Mouse (Mus musculus) liver, embryonic 12.5 days (tissue): Measurements from ENCODE around the gene Camta1. TPM values are rescaled to one million over a fixed set of nuclear protein-coding genes. Genes with fewer than 3 reads are reported as not detected.

Experiments
- ATAC-seq: fragments of 200-750 bp; cut with Nextera tagmentation; 2 replicates; pipeline ENCODE4 v1.8.0; 2017; ENCODE audit warnings: moderate number of reproducible peaks, mild to moderate bottlenecking, moderate library complexity
- H3K27ac ChIP-seq: fragments of 300-500 bp; sonication (generic); 2 replicates; pipeline ENCODE4 v1.5.1; 2016; ENCODE audit warnings: mild to moderate bottlenecking
- H3K27me3 ChIP-seq: fragments of 300-500 bp; sonication (generic); replicated peaks from 2 replicates; pipeline ENCODE4 v1.6.1; 2016; ENCODE audit warnings: mild to moderate bottlenecking, moderate library complexity
- H3K36me3 ChIP-seq: fragments of 300-500 bp; sonication (generic); 2 replicates; pipeline ENCODE4 v1.6.1; 2016; ENCODE audit warnings: mild to moderate bottlenecking, moderate library complexity
- H3K4me1 ChIP-seq: fragments of 300-500 bp; sonication (generic); 2 replicates; pipeline ENCODE4 v1.6.1; 2016
- H3K4me2 ChIP-seq: fragments of 300-500 bp; sonication (generic); 2 replicates; pipeline ENCODE4 v1.6.1; 2016; ENCODE audit warnings: mild to moderate bottlenecking, moderate library complexity
- H3K4me3 ChIP-seq: fragments of 300-500 bp; sonication (generic); 2 replicates; pipeline ENCODE4 v1.5.1; 2016; ENCODE audit warnings: mild to moderate bottlenecking, moderate library complexity
- H3K9ac ChIP-seq: fragments of 300-500 bp; sonication (generic); 2 replicates; pipeline ENCODE4 v1.6.1; 2016; ENCODE audit warnings: mild to moderate bottlenecking, moderate library complexity
- H3K9me3 ChIP-seq: fragments of 300-500 bp; sonication (generic); replicated peaks from 2 replicates; pipeline ENCODE4 v1.6.1; 2016; ENCODE audit warnings: mild to moderate bottlenecking, moderate library complexity
- WGBS: fragments of 180-500 bp; shearing (Covaris S2); methylation state at CpG from one replicate; pipeline ENCODE4 v1.1.7; 2016; ENCODE audit not compliant: insufficient replicate concordance; 5-methylcytosine and 5-hydroxymethylcytosine counted together
- polyA plus RNA-seq: library from polyadenylated mRNA; unstranded; fragments of >200 nt; fragmentation: Nextera tagmentation; extraction: Ambion mirVana; gene quantifications from 2 replicates; pipeline ENCODE4 v1.2.1, GENCODE M21; 2016

The Camta1 gene
- polyA plus RNA-seq, 1 experiment from 2014 or later = 49.6 TPM

DNA sequence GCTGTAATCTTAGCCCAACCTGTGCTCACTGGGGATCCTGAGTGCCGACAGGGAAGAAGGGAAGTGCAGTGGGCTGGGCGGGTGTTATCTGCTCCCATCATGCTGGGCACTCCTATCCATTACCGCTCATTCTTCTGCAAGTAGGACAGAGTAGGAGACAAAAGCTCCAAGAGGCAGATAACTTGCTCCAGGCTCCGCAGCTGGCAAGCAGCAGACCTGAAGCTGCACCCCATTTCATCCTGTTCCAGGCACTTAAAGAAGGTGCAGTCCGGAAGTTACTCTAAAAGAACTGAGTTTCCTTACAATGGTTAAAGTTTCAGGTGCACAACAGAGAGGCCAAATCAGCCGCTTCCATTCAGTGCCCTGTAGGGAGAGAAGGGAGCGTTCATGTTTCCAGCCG lies 750.5 kb downstream of the Camta1 start:
- H3K4me3 ChIP-seq = no peak overlapping the region
- ATAC-seq = no peak
- no peak overlapping the region for H3K4me2 ChIP-seq
- H3K27me3 ChIP-seq = peaks cover 67% of the 10 kb centered on the region
- H3K9ac ChIP-seq = no peak overlapping the region
- H3K9me3 ChIP-seq = no peaks in the 10 kb centered on the region
- peaks cover 12% of the 10 kb centered on the region for H3K4me1 ChIP-seq
- WGBS = 37% methylated on average over 8 of the region's 8 CpGs
- no peak overlapping the region for H3K27ac ChIP-seq
- no peaks in the 10 kb centered on the region for H3K36me3 ChIP-seq

DNA sequence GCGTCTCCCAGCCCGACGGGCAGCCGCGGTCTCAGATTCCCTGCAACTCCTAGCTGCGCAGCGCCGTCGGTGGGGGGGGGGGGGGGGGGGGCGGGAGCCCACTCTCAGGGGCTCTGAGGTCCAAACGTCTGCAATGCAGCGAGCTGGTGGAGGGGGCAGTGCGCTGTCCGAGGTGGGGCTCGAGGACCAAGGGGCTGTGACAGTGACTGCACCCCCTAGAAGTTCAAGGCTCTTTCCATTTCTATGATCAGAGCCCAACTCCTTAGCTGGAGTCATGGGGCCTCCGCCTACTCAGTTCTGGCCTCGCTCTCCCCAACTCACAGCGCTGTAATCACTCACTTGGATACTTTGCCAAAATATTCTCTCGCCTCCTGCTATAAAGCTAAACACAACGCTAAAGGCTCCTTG lies 752.8 kb downstream of the Camta1 start:
- H3K4me2 ChIP-seq = peak overlapping the region; percentile 81
- 3% methylated on average over 17 of the region's 20 CpGs for WGBS
- no peak overlapping the region for H3K27ac ChIP-seq
- no peak for ATAC-seq
- H3K27me3 ChIP-seq = peaks cover 74% of the 10 kb centered on the region
- no peaks in the 10 kb centered on the region for H3K36me3 ChIP-seq
- H3K4me3 ChIP-seq = peak overlapping the region; percentile 54
- H3K9ac ChIP-seq = peak overlapping the region; percentile 31; the same call in 1 of the 2 replicates
- H3K9me3 ChIP-seq = no peaks in the 10 kb centered on the region
- H3K4me1 ChIP-seq = peaks cover 12% of the 10 kb centered on the region

DNA sequence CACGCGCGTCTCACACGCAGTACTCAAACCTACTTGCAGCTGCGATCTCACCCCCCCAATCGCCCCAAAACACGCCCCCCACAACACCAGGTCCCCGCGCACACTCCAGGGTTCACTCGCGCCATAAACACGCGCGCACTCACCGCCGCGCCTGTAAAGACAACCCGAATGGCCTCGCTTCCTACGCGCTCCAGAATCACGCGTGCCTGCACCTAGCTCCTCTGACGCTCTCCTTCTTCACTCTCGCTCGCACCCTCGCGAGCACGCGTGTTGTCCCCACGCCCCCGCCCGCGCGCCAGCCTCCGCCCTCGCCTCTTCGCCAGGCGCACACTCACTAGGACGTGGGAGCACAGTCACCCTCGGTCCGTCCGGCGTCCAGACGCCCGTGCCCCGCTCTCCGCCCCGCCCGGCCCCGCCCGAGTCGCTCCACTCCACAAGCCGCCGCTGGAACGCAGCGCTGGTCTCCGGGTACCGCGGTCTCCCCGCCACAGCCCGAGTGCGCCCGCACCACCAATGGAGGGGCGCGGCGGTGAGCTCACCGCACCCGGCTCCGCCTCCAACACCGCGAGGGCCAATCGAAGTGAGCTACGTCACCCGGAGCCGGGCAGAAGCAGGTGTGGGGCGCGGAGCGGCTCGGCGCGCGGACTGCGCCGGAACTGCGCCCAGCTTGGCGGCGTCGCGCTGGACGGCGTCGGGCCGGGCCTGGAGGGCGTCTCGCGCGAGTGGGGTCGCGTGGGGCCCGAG lies 753.5 kb downstream of the Camta1 start:
- peak; percentile 92 for ATAC-seq
- no peaks in the 10 kb centered on the region for H3K9me3 ChIP-seq
- H3K4me2 ChIP-seq = peak overlapping the region; percentile 81
- peaks cover 12% of the 10 kb centered on the region for H3K4me1 ChIP-seq
- peak overlapping the region; percentile 35; the same call in 1 of the 2 replicates for H3K9ac ChIP-seq
- H3K36me3 ChIP-seq = no peaks in the 10 kb centered on the region
- 1% methylated on average over 80 of the region's 101 CpGs for WGBS
- no peak overlapping the region for H3K27ac ChIP-seq
- peaks cover 71% of the 10 kb centered on the region for H3K27me3 ChIP-seq
- H3K4me3 ChIP-seq = peak overlapping the region; percentile 54

DNA sequence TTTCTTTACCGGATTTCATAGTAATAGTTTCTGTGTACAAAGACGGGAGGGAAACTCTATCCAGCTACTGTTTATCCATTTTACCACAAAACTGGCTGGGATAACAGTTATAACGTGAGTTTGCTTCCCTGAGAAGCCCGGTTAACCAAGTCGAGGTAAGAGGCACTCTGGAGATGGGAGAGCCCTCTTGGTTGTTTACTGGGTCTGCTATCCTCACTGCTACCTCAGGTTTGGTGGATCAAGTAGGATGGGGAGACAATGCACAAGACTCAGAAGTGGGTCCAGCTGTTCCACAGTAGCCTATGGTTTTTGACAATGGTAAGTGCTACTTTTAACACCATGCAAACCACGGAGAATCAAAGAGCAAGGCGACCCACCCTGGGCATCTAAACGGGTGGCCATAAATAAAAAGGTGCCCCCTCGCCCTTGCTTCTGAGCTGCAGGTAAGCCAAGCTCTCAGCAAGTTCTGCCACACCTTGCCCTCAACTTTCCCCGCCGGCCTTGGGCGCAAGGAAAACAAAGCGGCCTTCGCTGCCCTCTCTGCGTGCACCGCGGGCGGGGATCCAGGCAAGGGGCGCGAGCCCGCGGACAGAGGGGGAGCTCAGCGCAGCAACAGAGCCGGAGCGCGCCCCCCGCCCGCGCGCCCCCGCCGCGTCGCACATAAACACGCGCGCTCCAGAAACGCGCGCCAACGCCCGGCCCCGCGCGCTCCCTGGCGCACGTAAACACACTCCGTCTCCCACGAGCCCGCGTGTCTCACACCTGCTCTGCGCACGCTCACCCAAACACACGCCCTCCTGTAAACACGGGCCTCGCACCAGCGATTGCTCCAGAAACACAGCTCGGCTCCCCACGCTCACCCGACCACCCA lies 754.3 kb downstream of the Camta1 start:
- peaks cover 12% of the 10 kb centered on the region for H3K4me1 ChIP-seq
- 0 out of 2 replicates have a peak, but pooled peaks have one; percentile 8 for ATAC-seq
- peak overlapping the region; percentile 35; the same call in 1 of the 2 replicates for H3K9ac ChIP-seq
- H3K27ac ChIP-seq = no peak overlapping the region
- peak overlapping the region; percentile 54 for H3K4me3 ChIP-seq
- peak overlapping the region; percentile 81 for H3K4me2 ChIP-seq
- H3K27me3 ChIP-seq = peaks cover 69% of the 10 kb centered on the region
- no peaks in the 10 kb centered on the region for H3K36me3 ChIP-seq
- 5% methylated on average over 60 of the region's 60 CpGs for WGBS
- H3K9me3 ChIP-seq = no peaks in the 10 kb centered on the region

DNA sequence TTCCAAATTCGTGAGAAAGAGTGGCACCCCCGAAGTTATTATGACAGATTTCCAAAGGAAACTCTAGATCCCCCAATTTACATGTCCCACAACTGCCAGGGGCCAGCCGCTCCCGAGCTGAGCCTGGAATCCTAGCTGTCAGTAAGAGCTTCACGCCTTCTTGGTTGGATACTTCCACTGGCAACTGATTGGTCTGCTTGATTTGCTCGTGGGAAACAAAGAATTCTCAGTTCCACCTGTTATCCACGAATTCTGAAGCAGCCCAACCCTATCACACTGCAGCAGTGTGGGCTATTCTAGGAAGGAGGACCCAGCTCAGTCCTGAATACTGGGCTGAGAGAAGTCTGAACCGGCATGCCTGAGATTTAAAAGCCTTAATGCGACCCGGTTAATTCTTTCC lies 755.2 kb downstream of the Camta1 start:
- Histone ChIP-seq H3K4me3 (no peak overlapping the region), H3K36me3 (no peaks in the 10 kb centered on the region), H3K4me2 (no peak overlapping the region), H3K27me3 (peaks cover 62% of the 10 kb centered on the region), H3K27ac (no peak overlapping the region), H3K9me3 (0 out of 2 replicates have a peak, but pooled peaks cover 4% of the 10 kb centered on the region), H3K9ac (no peak overlapping the region), H3K4me1 (peaks cover 12% of the 10 kb centered on the region)
- no peak for ATAC-seq
- WGBS = 33% methylated on average over 10 of the region's 10 CpGs

DNA sequence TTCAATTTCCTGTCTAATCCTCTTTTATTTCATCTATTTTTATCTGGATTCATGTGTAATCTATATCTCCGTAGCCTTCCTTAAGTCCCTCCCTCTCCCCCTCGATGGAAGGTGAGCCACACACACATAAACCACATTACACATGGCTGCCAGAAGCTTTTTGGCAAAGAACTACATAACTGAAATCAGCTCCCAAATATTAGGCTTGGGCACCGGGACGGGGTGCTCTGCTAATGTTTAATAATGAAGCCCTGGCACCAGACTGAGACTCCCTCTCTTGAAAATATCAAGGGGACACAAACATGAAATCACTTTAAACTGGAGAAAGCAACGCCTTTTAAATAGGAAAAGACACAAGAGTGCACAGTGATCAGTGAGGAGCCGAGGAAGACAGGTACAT lies 755.8 kb downstream of the Camta1 start:
- WGBS = 66% methylated on average over 6 of the region's 6 CpGs
- Histone ChIP-seq H3K9me3 (0 out of 2 replicates have a peak, but pooled peaks cover 4% of the 10 kb centered on the region), H3K36me3 (no peaks in the 10 kb centered on the region), H3K4me1 (peaks cover 12% of the 10 kb centered on the region), H3K4me2 (no peak overlapping the region), H3K27ac (no peak overlapping the region), H3K4me3 (no peak overlapping the region), H3K27me3 (peaks cover 56% of the 10 kb centered on the region), H3K9ac (no peak overlapping the region)
- no peak for ATAC-seq

DNA sequence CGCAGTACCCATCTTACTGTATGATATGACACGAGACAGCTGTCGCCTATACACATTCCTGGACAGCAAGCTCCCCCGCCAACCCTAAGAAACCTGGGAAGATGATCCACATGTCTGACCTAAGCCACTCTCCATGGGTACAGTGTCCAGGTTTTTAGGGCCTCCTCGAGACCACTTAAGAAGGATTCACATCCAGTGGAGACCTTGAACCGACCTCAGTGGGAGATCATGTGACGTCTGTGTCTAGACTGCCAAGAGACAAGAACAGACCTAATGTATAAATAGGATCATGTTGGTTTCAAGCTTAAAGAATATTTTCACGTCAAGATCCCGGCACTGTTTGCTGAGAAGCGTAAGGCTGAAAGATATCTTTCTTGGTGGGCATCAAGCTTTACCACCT lies 757.5 kb downstream of the Camta1 start:
- peaks cover 38% of the 10 kb centered on the region for H3K27me3 ChIP-seq
- no peak for ATAC-seq
- H3K9me3 ChIP-seq = 0 out of 2 replicates have a peak, but pooled peaks cover 4% of the 10 kb centered on the region
- H3K4me3 ChIP-seq = no peak overlapping the region
- WGBS = 75% methylated on average over 10 of the region's 10 CpGs
- no peak overlapping the region for H3K9ac ChIP-seq
- H3K4me2 ChIP-seq = no peak overlapping the region
- H3K27ac ChIP-seq = no peak overlapping the region
- H3K4me1 ChIP-seq = peaks cover 12% of the 10 kb centered on the region
- no peaks in the 10 kb centered on the region for H3K36me3 ChIP-seq

DNA sequence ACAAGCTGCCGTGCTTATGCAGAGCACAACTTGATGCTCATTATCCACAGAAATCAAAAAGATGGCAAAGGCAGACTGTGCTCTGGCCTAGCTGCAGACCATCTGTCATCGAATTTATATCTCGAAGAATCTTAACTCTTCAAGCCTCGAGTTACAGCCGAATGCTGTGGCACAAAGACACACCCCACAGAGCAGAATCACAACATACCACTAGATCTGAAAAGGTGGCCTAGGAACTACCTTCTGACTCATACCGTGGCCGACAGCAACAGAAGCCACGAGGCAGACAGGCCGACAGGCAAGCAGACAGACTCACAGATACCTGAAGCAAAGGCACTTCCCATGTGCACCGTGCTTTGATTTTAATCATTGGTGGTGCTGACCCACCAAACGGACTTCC lies 758.0 kb downstream of the Camta1 start:
- Histone ChIP-seq H3K9me3 (0 out of 2 replicates have a peak, but pooled peaks cover 4% of the 10 kb centered on the region), H3K27me3 (peaks cover 33% of the 10 kb centered on the region), H3K36me3 (no peaks in the 10 kb centered on the region), H3K4me1 (peaks cover 10% of the 10 kb centered on the region), H3K4me3 (no peak overlapping the region), H3K9ac (no peak overlapping the region), H3K27ac (no peak overlapping the region), H3K4me2 (no peak overlapping the region)
- ATAC-seq = no peak
- WGBS = 69% methylated on average over 11 of the region's 11 CpGs

DNA sequence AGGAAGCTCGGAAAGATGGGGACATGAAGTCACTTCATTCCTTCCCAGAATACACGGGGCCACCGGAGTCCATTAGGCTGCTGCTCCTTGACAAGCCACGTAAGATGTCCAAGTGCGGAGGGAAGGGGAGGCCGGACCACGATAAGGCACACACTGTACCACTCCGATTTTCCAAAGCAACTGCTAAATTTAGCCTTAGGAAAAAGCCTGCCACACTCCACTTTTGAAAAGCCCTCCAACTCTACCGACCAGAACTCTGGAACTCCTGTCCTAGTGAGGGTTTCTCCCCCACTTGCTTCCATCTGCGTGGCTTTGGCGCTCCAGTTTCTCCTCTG lies 764.6 kb downstream of the Camta1 start:
- peaks cover 6% of the 10 kb centered on the region; the same call in 1 of the 2 replicates for H3K27me3 ChIP-seq
- H3K4me2 ChIP-seq = no peak overlapping the region
- H3K4me1 ChIP-seq = no peaks in the 10 kb centered on the region
- no peak overlapping the region for H3K27ac ChIP-seq
- H3K4me3 ChIP-seq = no peak overlapping the region
- ATAC-seq = no peak
- no peaks in the 10 kb centered on the region for H3K36me3 ChIP-seq
- H3K9me3 ChIP-seq = 0 out of 2 replicates have a peak, but pooled peaks cover 4% of the 10 kb centered on the region
- no peak overlapping the region for H3K9ac ChIP-seq
- 70% methylated on average over 11 of the region's 11 CpGs for WGBS

DNA sequence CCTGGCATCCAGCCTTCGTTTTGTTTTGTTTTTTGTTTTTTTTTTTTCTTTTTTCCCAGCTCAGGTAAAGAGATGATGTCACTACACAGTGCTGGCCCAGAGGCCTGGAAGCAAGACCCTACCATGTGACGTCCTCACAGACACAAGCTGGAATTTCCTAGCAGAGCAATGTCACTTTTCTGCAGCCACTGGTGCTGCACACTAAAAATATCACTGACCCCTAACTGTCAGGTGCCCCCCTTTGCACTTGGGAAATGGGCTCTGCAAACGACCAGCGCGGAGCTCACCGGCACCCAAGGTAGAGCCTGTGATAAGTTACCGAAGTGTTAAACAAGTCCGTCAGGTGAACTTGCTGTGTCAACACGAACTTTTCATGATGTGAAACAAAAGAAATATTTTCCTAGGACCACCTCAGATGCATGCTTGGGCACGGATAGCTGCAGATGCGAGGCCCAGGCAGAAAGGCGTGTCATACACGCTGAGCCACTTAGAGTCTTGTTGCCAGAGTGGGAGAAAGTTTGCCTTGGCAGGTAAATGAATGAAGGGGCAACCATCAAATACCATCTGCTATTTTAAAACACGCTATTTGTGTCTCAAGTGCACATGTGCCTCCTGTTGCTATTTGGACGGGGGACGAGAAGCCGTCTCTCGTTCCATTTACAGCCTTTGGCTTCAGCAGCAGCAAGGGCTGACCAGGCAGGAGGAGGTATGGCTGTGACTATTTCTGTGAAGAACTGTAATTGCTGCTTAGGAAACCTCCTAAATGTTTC lies 765.2 kb downstream of the Camta1 start:
- 74% methylated on average over 18 of the region's 18 CpGs for WGBS
- H3K4me1 ChIP-seq = no peaks in the 10 kb centered on the region
- ATAC-seq = no peak
- H3K4me2 ChIP-seq = no peak overlapping the region
- no peaks in the 10 kb centered on the region for H3K36me3 ChIP-seq
- H3K27me3 ChIP-seq = peaks cover 6% of the 10 kb centered on the region; the same call in 1 of the 2 replicates
- H3K9me3 ChIP-seq = 0 out of 2 replicates have a peak, but pooled peaks cover under 1% of the 10 kb centered on the region
- H3K27ac ChIP-seq = no peak overlapping the region
- no peak overlapping the region for H3K9ac ChIP-seq
- no peak overlapping the region for H3K4me3 ChIP-seq

DNA sequence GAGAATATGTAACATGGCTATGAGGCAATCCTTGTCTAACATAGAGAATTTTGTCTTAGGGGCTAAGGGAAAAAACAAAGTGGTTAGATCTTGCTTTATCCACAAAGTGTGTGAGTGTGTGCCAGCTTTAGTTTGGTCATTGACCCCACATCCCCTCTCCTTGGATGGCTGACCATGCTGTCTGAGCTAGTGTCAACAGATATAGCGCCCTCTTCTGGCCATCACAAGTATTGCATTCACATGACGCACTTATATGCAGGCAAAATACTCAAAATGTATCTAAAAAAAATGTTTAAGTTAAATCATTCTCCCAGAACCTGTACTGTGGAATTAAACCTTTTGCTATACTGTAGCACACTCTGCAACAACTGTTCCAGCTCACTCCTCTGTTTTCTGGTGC lies 766.5 kb downstream of the Camta1 start:
- H3K9ac ChIP-seq = no peak overlapping the region
- H3K36me3 ChIP-seq = no peaks in the 10 kb centered on the region
- H3K4me2 ChIP-seq = no peak overlapping the region
- H3K9me3 ChIP-seq = no peaks in the 10 kb centered on the region
- no peaks in the 10 kb centered on the region for H3K4me1 ChIP-seq
- WGBS = 28% methylated on average over 2 of the region's 2 CpGs
- peaks cover 6% of the 10 kb centered on the region; the same call in 1 of the 2 replicates for H3K27me3 ChIP-seq
- H3K27ac ChIP-seq = no peak overlapping the region
- H3K4me3 ChIP-seq = no peak overlapping the region
- no peak for ATAC-seq
